Mouse (Mus musculus) Patski (cell line): Measurements from ENCODE around the gene Kcnk3. TPM values are rescaled to one million over a fixed set of nuclear protein-coding genes. Genes with fewer than 3 reads are reported as not detected.

Source experiments
- ATAC-seq: fragments of 100-300 bp; one replicate; pipeline ENCODE4 v1.8.0; 2021
- CTCF ChIA-PET: fragments of 350-600 bp; sonication (Branson Sonifier 250); formaldehyde crosslinking; loops from one replicate; lab custom pipeline; 2022; ENCODE audit warnings: inconsistent platforms; lab: Charles Lee
- POLR2A ChIA-PET: fragments of 350-600 bp; sonication (Branson Sonifier 250); formaldehyde crosslinking; loops from one replicate; lab custom pipeline; 2022; ENCODE audit warnings: antibody characterized with exemption, inconsistent platforms; lab: Charles Lee
- DNase-seq: peaks from one replicate; pipeline ENCODE4 v3.0.0-alpha.2; 2011; ENCODE audit warnings: low read depth, low spot score
- H3K27me3 ChIP-seq: fragments of 371-371 bp; one replicate; pipeline ENCODE4 v1.5.1; 2021
- CTCF ChIP-seq: fragments of 100-300 bp; IDR thresholded peaks from one replicate; pipeline ENCODE4 v1.5.1; 2021
- in situ Hi-C: fragments of 300-500 bp; cut with MboI; formaldehyde crosslinking; loops from 3 replicates; pipeline ENCODE4 v1.11.1; 2018; ENCODE audit warnings: low pct_unique_long_range_greater_than_20kb, mixed read lengths
- polyA plus RNA-seq: library from polyadenylated mRNA; unstranded; gene quantifications from one replicate; pipeline ENCODE4 v1.2.3, GENCODE M21; 2021

The Kcnk3 gene
- polyA plus RNA-seq, 1 experiment from 2014 or later = not detected

DNA sequence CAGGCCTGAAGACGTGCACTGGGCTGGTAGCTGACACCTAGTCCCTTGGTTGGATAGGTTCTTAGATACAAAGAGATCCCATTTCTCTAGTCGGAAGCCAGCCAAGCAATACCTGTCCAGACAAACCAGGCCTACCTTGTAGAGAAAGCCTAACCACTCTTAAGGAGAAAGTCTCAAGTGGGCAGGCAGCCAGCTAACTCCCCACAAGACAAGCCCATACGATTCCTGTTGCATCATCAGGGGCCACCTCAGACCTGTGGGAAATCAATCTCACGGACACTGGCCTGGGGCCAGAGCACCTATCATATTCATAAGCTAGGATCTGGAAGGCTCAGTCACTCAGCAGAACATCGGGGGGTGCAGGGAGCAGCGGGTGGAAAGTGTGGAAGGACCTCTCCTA lies 65.3 kb downstream of the Kcnk3 start:
- TF ChIP-seq CTCF = no peak
- DNase-seq = no peak
- H3K27me3 ChIP-seq = no peaks in the 10 kb centered on the region
- in situ Hi-C loops = no loop called here
- CTCF ChIA-PET = no interaction called here
- POLR2A ChIA-PET = no interaction called here
- no peak for ATAC-seq

GRCm38 (mm10) chr5:30655042-30655441 lies 67.1 kb downstream of the Kcnk3 start:
- in situ Hi-C loops = no loop called here

GRCm38 (mm10) chr5:30655526-30656195 lies 67.7 kb downstream of the Kcnk3 start:
- no peak for ATAC-seq
- DNase-seq = no peak
- in situ Hi-C loops = no loop called here
- ChIA-PET CTCF (no interaction called here), POLR2A (interaction anchor here (1.2 kb wide), 1 partner anchor 14 kb away, joined by 3 read pairs; no protein-coding TSS in a partner anchor)
- H3K27me3 ChIP-seq = no peaks in the 10 kb centered on the region
- TF ChIP-seq CTCF = no peak

More at GRCm38 (mm10) chr5:30655042-30655441, 67.1 kb downstream of the Kcnk3 start:
- ChIA-PET POLR2A (no interaction called here), CTCF (interaction anchor here (1.7 kb wide), 1 partner anchor 13 kb away, joined by 6 read pairs; no protein-coding TSS in a partner anchor)
- no peaks in the 10 kb centered on the region for H3K27me3 ChIP-seq
- ATAC-seq (no peak), DNase-seq (no peak)
- TF ChIP-seq CTCF = no peak

- TF ChIP-seq CTCF = no peak
- in situ Hi-C loops = no loop called here
- DNase-seq (no peak), ATAC-seq (no peak)
- ChIA-PET CTCF (interaction anchor here (1.2 kb wide), 1 partner anchor 51 kb away, joined by 3 read pairs; no protein-coding TSS in a partner anchor), POLR2A (no interaction called here)
- no peaks in the 10 kb centered on the region for H3K27me3 ChIP-seq
Observed at GRCm38 (mm10) chr5:30659042-30659441, 71.1 kb downstream of the Kcnk3 start.

GRCm38 (mm10) chr5:30660278-30660677 lies 72.3 kb downstream of the Kcnk3 start:
- ATAC-seq = no peak
- no peak for TF ChIP-seq CTCF
- no peak for DNase-seq
- ChIA-PET POLR2A (no interaction called here), CTCF (interaction anchor here (1.5 kb wide), 1 partner anchor 26 kb away, joined by 3 read pairs; no protein-coding TSS in a partner anchor)
- H3K27me3 ChIP-seq = no peaks in the 10 kb centered on the region
- in situ Hi-C loops = no loop called here

DNA sequence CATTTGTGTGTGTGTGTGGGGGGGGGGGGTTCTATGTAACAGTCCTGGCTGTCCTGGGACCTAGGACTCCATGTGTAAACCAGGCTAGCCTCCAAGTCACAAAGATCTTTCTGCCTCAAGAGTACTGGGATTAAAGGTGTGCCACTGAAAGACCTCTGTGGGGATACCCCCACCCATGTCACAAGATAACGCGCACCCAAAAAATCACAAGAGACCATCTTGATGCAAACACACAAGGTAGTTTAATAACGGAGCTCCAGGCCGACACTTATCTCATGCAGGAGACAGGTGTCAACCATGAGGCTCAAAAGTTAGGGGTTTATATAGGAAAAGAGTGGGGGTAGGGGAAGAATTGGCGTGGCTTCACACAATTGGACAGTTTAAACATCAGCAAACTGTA lies 72.8 kb downstream of the Kcnk3 start:
- ATAC-seq (no peak), DNase-seq (no peak)
- in situ Hi-C loops = no loop called here
- no peaks in the 10 kb centered on the region for H3K27me3 ChIP-seq
- CTCF ChIA-PET = interaction anchor here (1.5 kb wide), 1 partner anchor 26 kb away, joined by 3 read pairs; no protein-coding TSS in a partner anchor
- no peak for TF ChIP-seq CTCF
- POLR2A ChIA-PET = no interaction called here

- in situ Hi-C loops = no loop called here
- ChIA-PET CTCF (interaction anchor here (1.1 kb wide), 1 partner anchor 14 kb away, joined by 3 read pairs; no protein-coding TSS in a partner anchor), POLR2A (no interaction called here)
- no peaks in the 10 kb centered on the region for H3K27me3 ChIP-seq
- no peak for TF ChIP-seq CTCF
- DNase-seq = no peak
- ATAC-seq = no peak
Observed at GRCm38 (mm10) chr5:30665360-30665759, 77.4 kb downstream of the Kcnk3 start.

- in situ Hi-C loops = no loop called here
- ChIA-PET CTCF (interaction anchor here (1.1 kb wide), 1 partner anchor 14 kb away, joined by 3 read pairs; no protein-coding TSS in a partner anchor), POLR2A (no interaction called here)
- no peak for TF ChIP-seq CTCF
- H3K27me3 ChIP-seq = no peaks in the 10 kb centered on the region
- DNase-seq (no peak), ATAC-seq (no peak)
Observed at GRCm38 (mm10) chr5:30665968-30666367, 78.0 kb downstream of the Kcnk3 start.

- POLR2A ChIA-PET = interaction anchor here (1.2 to 1.4 kb wide), 2 partner anchors 18 to 116 kb away, joined by 3 read pairs; no protein-coding TSS in a partner anchor
- CTCF ChIA-PET = interaction anchor here (1.1 kb wide), 2 partner anchors 13 to 20 kb away, joined by 3 to 4 read pairs; no protein-coding TSS in a partner anchor
- H3K27me3 ChIP-seq = no peaks in the 10 kb centered on the region
- ATAC-seq (peak; percentile 98), DNase-seq (peak; percentile 97)
- no peak for TF ChIP-seq CTCF
- in situ Hi-C loops = no loop called here
Observed at GRCm38 (mm10) chr5:30666391-30667195, 78.6 kb downstream of the Kcnk3 start, which contains the start of gene Cenpa. TSS of gene Cenpa (plus strand) at chr5:30666777.

DNA sequence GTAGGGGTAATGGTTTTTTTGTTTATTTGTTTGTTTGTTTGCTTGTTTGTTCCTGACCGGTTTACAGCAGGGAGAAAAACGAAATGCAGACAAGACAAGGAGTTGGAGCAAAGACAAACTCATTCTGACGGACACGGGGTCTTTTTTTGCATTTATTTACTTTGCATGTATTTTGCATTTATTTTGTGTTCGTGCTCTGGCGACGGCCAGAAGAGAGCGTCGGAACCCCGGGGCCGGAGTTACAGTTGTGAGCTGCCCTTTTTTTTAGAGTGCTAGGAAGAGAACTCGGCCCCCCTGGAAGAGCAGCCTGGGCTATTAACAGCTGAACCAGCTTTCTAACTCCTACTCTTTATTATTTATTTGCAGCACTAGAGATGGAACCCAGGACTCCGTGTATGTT lies 79.2 kb downstream of the Kcnk3 start:
- DNase-seq (no peak), ATAC-seq (no peak)
- no peaks in the 10 kb centered on the region for H3K27me3 ChIP-seq
- CTCF ChIA-PET = interaction anchor here (1.1 to 1.2 kb wide), 2 partner anchors 19 to 42 kb away, joined by 3 to 4 read pairs; no protein-coding TSS in a partner anchor
- TF ChIP-seq CTCF = no peak
- POLR2A ChIA-PET = interaction anchor here (1.2 to 1.4 kb wide), 2 partner anchors 18 to 116 kb away, joined by 3 read pairs; no protein-coding TSS in a partner anchor
- in situ Hi-C loops = no loop called here
